Mouse (Mus musculus) hindbrain, embryonic 13.5 days (tissue): Measurements from ENCODE around the gene Zranb3. TPM values are rescaled to one million over a fixed set of nuclear protein-coding genes. Genes with fewer than 3 reads are reported as not detected.
"Not testable (repeated sequence)": the region's sequence is repeated elsewhere in the genome, so short reads cannot be mapped to it uniquely, and the experiment has no call there.

Experiments used
- ATAC-seq: fragments of 200-750 bp; cut with Nextera tagmentation; 2 replicates; pipeline ENCODE4 v1.8.0; 2017; ENCODE audit warnings: moderate TSS enrichment; ENCODE audit not compliant: low FRiP score
- H3K27ac ChIP-seq: fragments of 300-500 bp; sonication (generic); 2 replicates; pipeline ENCODE4 v1.5.1; 2015; ENCODE audit warnings: inconsistent platforms, mild to moderate bottlenecking, moderate library complexity
- H3K27me3 ChIP-seq: fragments of 300-500 bp; sonication (generic); 2 replicates; pipeline ENCODE4 v1.6.1; 2015; ENCODE audit warnings: mild to moderate bottlenecking, inconsistent platforms
- H3K36me3 ChIP-seq: fragments of 300-500 bp; sonication (generic); 2 replicates; pipeline ENCODE4 v1.6.1; 2015; ENCODE audit warnings: mild to moderate bottlenecking, inconsistent platforms
- H3K4me1 ChIP-seq: fragments of 300-500 bp; sonication (generic); replicated peaks from 2 replicates; pipeline ENCODE4 v1.6.1; 2015; ENCODE audit warnings: inconsistent platforms
- H3K4me2 ChIP-seq: fragments of 300-500 bp; sonication (generic); 2 replicates; pipeline ENCODE4 v1.6.1; 2015; ENCODE audit warnings: inconsistent platforms, mild to moderate bottlenecking, moderate library complexity
- H3K4me3 ChIP-seq: fragments of 300-500 bp; sonication (generic); 2 replicates; pipeline ENCODE4 v1.5.1; 2015; ENCODE audit warnings: mild to moderate bottlenecking, inconsistent platforms
- H3K9ac ChIP-seq: fragments of 300-500 bp; sonication (generic); 2 replicates; pipeline ENCODE4 v1.6.1; 2015; ENCODE audit warnings: mild to moderate bottlenecking, inconsistent platforms
- H3K9me3 ChIP-seq: fragments of 300-500 bp; sonication (generic); 2 replicates; pipeline ENCODE4 v1.6.1; 2016; ENCODE audit warnings: inconsistent platforms
- WGBS: fragments of 180-500 bp; shearing (Covaris S2); methylation state at CpG from one replicate; pipeline ENCODE4 v1.1.7; 2015; 5-methylcytosine and 5-hydroxymethylcytosine counted together
- polyA plus RNA-seq: library from polyadenylated mRNA; unstranded; fragments of >200 nt; fragmentation: Nextera tagmentation; extraction: Ambion mirVana; gene quantifications from 2 replicates; pipeline ENCODE4 v1.2.1, GENCODE M21; 2015

Zranb3 gene
- polyA plus RNA-seq, 1 experiment from 2014 or later = 3.9 TPM

DNA sequence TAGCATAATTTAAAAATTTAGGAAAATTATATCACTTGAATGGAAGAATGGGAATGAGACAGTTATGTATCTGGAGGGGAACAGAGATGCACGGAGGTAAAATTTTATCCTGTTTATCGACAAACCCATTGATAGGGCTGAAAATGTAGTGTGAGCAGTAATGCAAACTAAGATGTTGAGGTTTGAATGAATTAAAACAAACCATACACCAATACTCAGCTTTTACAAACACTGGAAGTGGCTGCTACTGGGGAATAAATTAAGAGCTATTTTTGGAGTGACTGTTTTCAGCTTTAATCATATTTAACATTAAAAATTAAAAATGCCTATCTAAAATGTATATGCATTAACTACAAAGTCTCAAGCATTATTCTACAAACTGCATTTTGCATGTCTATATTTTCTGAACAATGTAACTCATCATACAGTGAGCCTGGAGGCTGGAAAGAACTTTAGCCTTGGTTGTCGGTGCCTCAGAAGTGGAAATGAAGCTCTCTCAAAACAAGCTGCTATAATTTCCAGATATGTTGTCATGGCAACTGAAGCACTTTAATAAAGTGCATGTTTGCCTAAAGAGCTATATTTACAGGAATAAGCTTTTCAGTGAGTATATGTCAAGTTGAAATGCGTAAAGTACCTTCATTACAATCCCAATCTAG lies 99.0 kb downstream of the Zranb3 start:
- Histone ChIP-seq H3K36me3 (no peaks in the 10 kb centered on the region), H3K4me1 (no peaks in the 10 kb centered on the region), H3K27ac (no peak overlapping the region), H3K9me3 (no peaks in the 10 kb centered on the region), H3K9ac (no peak overlapping the region), H3K4me3 (no peak overlapping the region), H3K4me2 (no peak overlapping the region), H3K27me3 (no peaks in the 10 kb centered on the region)
- 91% methylated on average over 4 of the region's 4 CpGs for WGBS
- ATAC-seq = no peak

GRCm38 (mm10) chr1:128002159-128002558 lies 100.7 kb downstream of the Zranb3 start:
- H3K4me2 ChIP-seq = no peak overlapping the region
- no peaks in the 10 kb centered on the region for H3K4me1 ChIP-seq
- H3K4me3 ChIP-seq = no peak overlapping the region
- 98% methylated on average over 2 of the region's 2 CpGs for WGBS
- no peak for ATAC-seq
- H3K9me3 ChIP-seq = no peaks in the 10 kb centered on the region
- H3K36me3 ChIP-seq = no peaks in the 10 kb centered on the region
- H3K9ac ChIP-seq = no peak overlapping the region
- no peak overlapping the region for H3K27ac ChIP-seq
- no peaks in the 10 kb centered on the region for H3K27me3 ChIP-seq

DNA sequence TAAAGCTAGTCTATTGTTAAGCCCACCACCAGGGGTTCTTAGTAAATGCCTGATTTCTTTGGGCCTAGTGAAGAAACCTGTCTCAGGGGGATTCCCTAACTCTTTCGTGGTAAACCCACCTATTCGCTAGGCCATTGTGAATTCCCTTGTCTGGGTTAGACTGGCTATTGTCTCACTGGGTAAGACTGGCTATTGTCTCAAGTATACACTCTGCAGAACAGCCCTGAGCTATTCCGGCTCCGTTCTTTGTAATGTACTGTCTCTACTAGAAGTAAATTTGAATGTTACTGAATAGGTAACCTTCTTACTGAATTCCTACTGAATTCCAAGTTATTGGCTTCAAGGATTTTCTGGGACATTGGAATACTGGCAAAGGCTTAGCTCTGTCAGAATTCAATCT lies 101.9 kb downstream of the Zranb3 start:
- WGBS = 88% methylated on average over 4 of the region's 4 CpGs
- H3K4me1 ChIP-seq, H3K4me2 ChIP-seq, H3K27ac ChIP-seq, H3K4me3 ChIP-seq, H3K9ac ChIP-seq, H3K36me3 ChIP-seq, H3K27me3 ChIP-seq, ATAC-seq, H3K9me3 ChIP-seq: not testable (repeated sequence)

- Histone ChIP-seq H3K36me3 (no peaks in the 10 kb centered on the region), H3K9ac (no peak overlapping the region), H3K27me3 (no peaks in the 10 kb centered on the region), H3K4me2 (no peak overlapping the region), H3K27ac (no peak overlapping the region), H3K9me3 (no peaks in the 10 kb centered on the region), H3K4me1 (peaks cover 13% of the 10 kb centered on the region), H3K4me3 (no peak overlapping the region)
- WGBS = 92% methylated on average over 4 of the region's 4 CpGs
- no peak for ATAC-seq
Observed at GRCm38 (mm10) chr1:127993892-127994291, 109.0 kb downstream of the Zranb3 start.

- ATAC-seq = peak; percentile 85
- 0 out of 2 replicates have a peak overlapping the region, but pooled peaks have one; percentile 36 for H3K9ac ChIP-seq
- H3K27ac ChIP-seq = peak overlapping the region; percentile 84
- H3K4me1 ChIP-seq = peaks cover 13% of the 10 kb centered on the region
- H3K4me2 ChIP-seq = peak overlapping the region; percentile 32
- H3K27me3 ChIP-seq = no peaks in the 10 kb centered on the region
- H3K36me3 ChIP-seq = no peaks in the 10 kb centered on the region
- no peaks in the 10 kb centered on the region for H3K9me3 ChIP-seq
- H3K4me3 ChIP-seq = no peak overlapping the region
- 38% methylated on average over 9 of the region's 9 CpGs for WGBS
Observed at GRCm38 (mm10) chr1:127989876-127990731, 112.7 kb downstream of the Zranb3 start.

DNA sequence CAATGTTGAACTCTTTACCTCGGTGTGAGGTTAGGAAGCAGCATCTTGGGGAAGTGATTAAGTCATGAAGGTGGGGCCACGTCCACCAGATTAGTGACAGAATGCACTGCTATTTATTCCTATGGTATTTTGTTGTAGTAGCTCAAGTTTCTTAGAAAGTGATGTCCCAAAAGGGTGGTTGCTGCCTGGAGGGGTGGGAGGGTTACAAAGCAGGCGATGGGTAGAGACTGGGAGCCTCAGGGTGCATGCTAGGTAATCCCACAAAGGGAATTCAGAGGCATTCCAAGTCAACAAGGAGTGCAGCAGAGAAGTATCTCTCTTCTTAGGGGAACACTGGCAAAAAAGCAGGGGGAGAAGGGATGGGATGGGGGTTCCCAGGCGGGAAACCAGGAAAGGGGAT lies 113.5 kb downstream of the Zranb3 start:
- H3K9me3 ChIP-seq = no peaks in the 10 kb centered on the region
- no peak for ATAC-seq
- no peak overlapping the region for H3K4me3 ChIP-seq
- WGBS = 82% methylated on average over 4 of the region's 4 CpGs
- H3K36me3 ChIP-seq = no peaks in the 10 kb centered on the region
- no peak overlapping the region for H3K9ac ChIP-seq
- H3K4me2 ChIP-seq = no peak overlapping the region
- no peak overlapping the region for H3K27ac ChIP-seq
- H3K4me1 ChIP-seq = peaks cover 13% of the 10 kb centered on the region
- H3K27me3 ChIP-seq = no peaks in the 10 kb centered on the region

DNA sequence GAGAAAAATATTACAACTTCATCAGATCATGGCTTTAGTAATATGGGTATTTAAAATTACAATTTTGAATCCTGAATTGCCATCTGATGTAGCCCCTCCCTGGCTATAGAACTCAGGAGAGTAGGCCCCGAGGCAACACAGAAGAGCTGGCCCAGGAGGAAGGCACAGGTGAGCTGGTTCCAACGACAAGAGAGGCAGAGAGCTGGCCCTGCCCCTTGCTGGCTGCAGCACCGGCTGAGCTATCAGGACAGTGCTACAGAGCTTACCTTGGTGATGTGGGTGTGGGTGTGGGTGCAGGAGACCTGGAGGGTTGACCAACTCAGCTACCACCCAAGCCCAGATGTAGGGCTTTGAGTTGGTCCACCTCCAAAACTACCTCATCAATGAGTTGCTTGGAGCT lies 114.6 kb downstream of the Zranb3 start:
- no peaks in the 10 kb centered on the region for H3K27me3 ChIP-seq
- WGBS = 90% methylated on average over 3 of the region's 3 CpGs
- H3K4me3 ChIP-seq = no peak overlapping the region
- no peak for ATAC-seq
- H3K27ac ChIP-seq = no peak overlapping the region
- no peak overlapping the region for H3K4me2 ChIP-seq
- H3K36me3 ChIP-seq = no peaks in the 10 kb centered on the region
- peaks cover 13% of the 10 kb centered on the region for H3K4me1 ChIP-seq
- no peak overlapping the region for H3K9ac ChIP-seq
- H3K9me3 ChIP-seq = no peaks in the 10 kb centered on the region

DNA sequence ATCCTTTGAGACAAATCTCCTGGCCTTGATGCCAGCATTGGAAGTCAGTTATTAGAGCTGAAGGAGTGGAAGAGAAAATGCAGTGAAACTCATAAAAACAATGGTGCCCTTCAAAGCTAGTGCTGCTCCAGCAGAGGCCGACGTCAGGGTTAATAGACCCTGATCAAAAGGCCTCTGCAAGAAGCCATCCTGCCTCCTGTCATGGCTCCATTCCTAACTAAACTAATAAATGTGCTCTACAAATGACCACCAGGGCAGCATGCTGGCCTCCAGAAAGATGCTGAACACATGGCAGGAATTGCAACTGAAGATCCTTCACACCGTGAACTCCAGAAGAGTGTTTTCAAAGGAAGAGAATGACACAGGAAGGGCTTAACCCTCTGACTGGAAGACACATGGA lies 117.5 kb downstream of the Zranb3 start:
- WGBS = 31% methylated on average over 3 of the region's 3 CpGs
- Histone ChIP-seq H3K36me3 (no peaks in the 10 kb centered on the region), H3K4me2 (no peak overlapping the region), H3K27ac (no peak overlapping the region), H3K4me3 (no peak overlapping the region), H3K27me3 (no peaks in the 10 kb centered on the region), H3K4me1 (peaks cover 11% of the 10 kb centered on the region), H3K9me3 (no peaks in the 10 kb centered on the region), H3K9ac (no peak overlapping the region)
- ATAC-seq = no peak

- no peak for ATAC-seq
- H3K9ac ChIP-seq = no peak overlapping the region
- no peaks in the 10 kb centered on the region for H3K27me3 ChIP-seq
- H3K36me3 ChIP-seq = no peaks in the 10 kb centered on the region
- no peaks in the 10 kb centered on the region for H3K9me3 ChIP-seq
- no peak overlapping the region for H3K27ac ChIP-seq
- no peak overlapping the region for H3K4me3 ChIP-seq
- H3K4me1 ChIP-seq = 0 out of 2 replicates have a peak, but pooled peaks cover 2% of the 10 kb centered on the region
- 90% methylated on average over 5 of the region's 5 CpGs for WGBS
- no peak overlapping the region for H3K4me2 ChIP-seq
Observed at GRCm38 (mm10) chr1:127983274-127983993, 119.4 kb downstream of the Zranb3 start.

GRCm38 (mm10) chr1:127982268-127982667 lies 120.6 kb downstream of the Zranb3 start:
- Histone ChIP-seq H3K27ac (no peak overlapping the region), H3K36me3 (no peaks in the 10 kb centered on the region), H3K4me3 (no peak overlapping the region), H3K4me1 (0 out of 2 replicates have a peak, but pooled peaks cover 2% of the 10 kb centered on the region), H3K27me3 (no peaks in the 10 kb centered on the region), H3K9me3 (no peaks in the 10 kb centered on the region), H3K9ac (no peak overlapping the region), H3K4me2 (no peak overlapping the region)
- no peak for ATAC-seq
- WGBS = 84% methylated on average over 3 of the region's 3 CpGs

DNA sequence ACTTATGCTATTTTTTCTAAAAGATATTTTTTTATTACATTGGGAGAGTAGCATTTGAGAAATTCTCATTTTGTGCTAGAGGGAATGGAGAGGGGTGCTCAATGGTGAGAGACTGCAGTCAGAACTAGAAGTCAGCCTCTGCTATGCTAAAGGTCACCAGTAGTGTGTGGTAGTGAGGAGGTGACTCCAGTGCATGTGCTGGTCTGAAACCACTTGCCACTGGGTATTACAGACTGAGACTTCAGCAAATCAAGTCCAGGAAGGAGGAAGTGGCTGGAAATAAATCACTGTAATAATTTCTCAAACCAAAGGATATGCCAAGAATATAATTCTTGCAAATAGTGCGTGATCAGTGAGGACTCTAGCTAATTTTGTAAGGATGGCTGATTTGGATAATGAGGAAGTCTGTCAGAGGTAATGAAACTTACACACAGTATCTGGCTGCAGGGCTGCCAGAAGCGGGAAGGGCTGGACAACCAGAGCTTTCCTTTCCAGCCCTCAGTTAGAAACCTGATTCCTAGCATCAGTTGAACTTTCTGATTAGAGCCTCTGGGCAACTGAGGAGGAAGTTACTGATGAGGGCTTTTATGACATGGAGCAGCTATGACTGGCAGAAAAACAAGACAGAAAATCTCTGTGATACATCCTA lies 121.8 kb downstream of the Zranb3 start:
- no peak overlapping the region for H3K4me2 ChIP-seq
- H3K27me3 ChIP-seq = no peaks in the 10 kb centered on the region
- H3K4me1 ChIP-seq = 0 out of 2 replicates have a peak, but pooled peaks cover 2% of the 10 kb centered on the region
- no peaks in the 10 kb centered on the region for H3K36me3 ChIP-seq
- no peak for ATAC-seq
- no peak overlapping the region for H3K4me3 ChIP-seq
- H3K9me3 ChIP-seq = no peaks in the 10 kb centered on the region
- no peak overlapping the region for H3K9ac ChIP-seq
- 75% methylated on average over 2 of the region's 2 CpGs for WGBS
- no peak overlapping the region for H3K27ac ChIP-seq

DNA sequence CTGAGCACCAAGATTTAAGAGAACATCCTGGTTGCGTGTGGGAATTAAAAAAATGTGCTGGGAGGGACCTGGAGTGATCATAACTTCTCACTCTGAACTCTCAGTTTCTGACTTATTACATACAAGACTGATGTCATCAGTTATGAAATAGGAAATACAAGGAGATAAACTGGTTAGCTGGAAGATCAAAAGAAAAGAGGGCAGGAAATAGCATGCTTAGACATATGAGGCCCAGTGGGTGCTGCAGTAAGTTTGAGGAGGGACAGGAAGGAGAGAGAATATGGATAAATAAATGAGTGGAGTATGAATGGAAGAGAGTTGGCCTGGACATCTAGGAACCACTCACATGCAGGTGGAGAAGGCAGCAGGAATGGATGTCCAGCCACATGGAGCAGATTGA lies 124.7 kb downstream of the Zranb3 start:
- Histone ChIP-seq H3K9ac (no peak overlapping the region), H3K4me1 (0 out of 2 replicates have a peak, but pooled peaks cover 2% of the 10 kb centered on the region), H3K4me3 (no peak overlapping the region), H3K4me2 (no peak overlapping the region), H3K9me3 (no peaks in the 10 kb centered on the region), H3K36me3 (no peaks in the 10 kb centered on the region), H3K27me3 (no peaks in the 10 kb centered on the region), H3K27ac (no peak overlapping the region)
- ATAC-seq = no peak
- WGBS = 93% methylated on average over 1 of the region's 1 CpGs
